Mouse (Mus musculus): ENCODE measurements at regions not wholly inside any gene's neighbourhood (a gene's known extent, or its start where the extent isn't known, plus 50 kb on each side); places are given as distances from the start of the nearest gene placed in this dataset.
A peak's percentile ranks its signal among the peaks of the same experiment; 100 is the strongest.

DNA sequence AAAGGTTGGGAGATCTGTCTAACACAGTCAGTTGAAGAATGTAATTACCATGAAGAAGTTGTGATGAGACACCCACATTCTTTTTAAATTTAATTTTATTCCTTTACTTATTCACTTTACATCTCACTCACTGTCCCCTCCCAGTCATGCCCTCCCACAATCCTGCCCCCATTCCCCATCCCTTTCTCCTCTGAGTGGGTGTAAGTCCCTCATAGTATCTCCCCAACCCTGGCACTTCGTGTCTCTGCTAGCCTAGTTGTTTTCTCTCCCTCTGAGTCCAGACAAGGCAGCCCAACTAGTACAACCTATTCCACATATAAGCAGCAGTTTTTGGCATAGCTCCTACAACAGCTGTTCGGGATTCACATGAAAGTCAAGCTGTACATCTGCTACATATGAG, 487.3 kb downstream of the Gm9195 start:
- H3K27ac ChIP-seq (ENCODE audit: low read depth, low read length) = no peak overlapping the region
- H3K9ac ChIP-seq (ENCODE audit: low read length) = no peak overlapping the region
- WGBS = 78% methylated on average over 2 of the region's 2 CpGs
- H3K4me3 ChIP-seq (ENCODE audit: low read depth, low read length) = no peak overlapping the region
- H3K27me3 ChIP-seq (ENCODE audit: control insufficient read depth, insufficient read depth, low read length) = no peaks in the 10 kb centered on the region
- ATAC-seq (ENCODE audit: insufficient read depth, low FRiP score, low TSS enrichment) (no peak), DNase-seq (ENCODE audit: low spot score) (no peak)
- no peaks in the 10 kb centered on the region for H3K36me3 ChIP-seq (ENCODE audit: control insufficient read depth, insufficient read depth, low read length)
- H3K4me2 ChIP-seq (ENCODE audit: low read depth) = no peak overlapping the region
- no peaks in the 10 kb centered on the region for H3K9me3 ChIP-seq (ENCODE audit: control insufficient read depth, low read length)
- H3K4me1 ChIP-seq (ENCODE audit: control insufficient read depth, insufficient read depth, low read length) = no peaks in the 10 kb centered on the region

DNA sequence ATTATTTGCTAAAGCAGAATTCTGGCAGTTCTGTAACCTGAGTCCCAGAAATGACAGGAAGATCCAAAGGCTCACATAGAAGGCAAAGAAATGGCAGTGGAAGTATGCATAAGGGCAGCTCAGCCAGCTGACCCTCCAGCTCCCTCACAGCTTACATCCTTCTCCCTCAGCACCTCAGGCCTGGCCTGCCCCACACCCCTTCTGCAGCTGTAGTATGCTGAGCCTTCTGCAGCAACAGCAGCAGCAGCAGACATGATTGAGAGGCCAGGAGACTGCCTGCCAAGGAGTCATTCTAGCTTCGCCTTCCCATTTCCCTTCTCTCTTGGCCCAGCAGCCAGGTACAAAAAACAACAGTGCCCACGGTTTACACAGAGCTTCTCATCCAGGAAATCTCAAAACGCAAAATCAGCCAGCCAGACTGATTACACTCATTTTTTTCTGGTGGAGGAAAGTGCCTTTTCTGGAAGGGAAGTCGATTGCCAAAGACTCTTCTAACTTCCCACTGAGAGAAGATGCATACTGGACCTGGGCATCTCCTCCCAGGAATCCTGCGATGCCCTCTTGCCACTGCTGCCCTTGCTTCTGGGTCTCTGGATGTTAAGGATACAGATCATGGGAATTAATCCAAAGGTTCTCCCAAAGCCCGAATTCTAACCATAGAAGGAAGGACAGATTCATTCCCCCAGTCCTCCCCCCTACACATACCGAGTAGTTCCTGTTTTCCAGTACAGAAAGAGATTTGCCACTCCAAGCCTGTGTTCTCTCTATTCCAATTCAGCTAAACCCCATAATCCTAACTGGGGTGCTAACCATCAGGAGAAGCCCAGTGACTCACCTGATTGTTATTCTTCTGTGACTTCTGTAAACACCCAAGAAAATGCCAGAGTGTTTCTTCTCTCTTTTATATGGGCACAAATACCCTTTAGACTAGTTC, 489.2 kb downstream of the Gm9195 start:
- Histone ChIP-seq H3K4me2 (ENCODE audit: low read depth) (no peak overlapping the region), H3K4me3 (ENCODE audit: low read depth, low read length) (no peak overlapping the region), H3K4me1 (ENCODE audit: control insufficient read depth, insufficient read depth, low read length) (no peaks in the 10 kb centered on the region), H3K27me3 (ENCODE audit: control insufficient read depth, insufficient read depth, low read length) (no peaks in the 10 kb centered on the region), H3K27ac (ENCODE audit: low read depth, low read length) (no peak overlapping the region), H3K36me3 (ENCODE audit: control insufficient read depth, insufficient read depth, low read length) (no peaks in the 10 kb centered on the region), H3K9ac (ENCODE audit: low read length) (no peak overlapping the region), H3K9me3 (ENCODE audit: control insufficient read depth, low read length) (no peaks in the 10 kb centered on the region)
- WGBS = 71% methylated on average over 7 of the region's 7 CpGs
- DNase-seq (ENCODE audit: low spot score) = no peak
- no peak for ATAC-seq (ENCODE audit: insufficient read depth, low FRiP score, low TSS enrichment)

DNA sequence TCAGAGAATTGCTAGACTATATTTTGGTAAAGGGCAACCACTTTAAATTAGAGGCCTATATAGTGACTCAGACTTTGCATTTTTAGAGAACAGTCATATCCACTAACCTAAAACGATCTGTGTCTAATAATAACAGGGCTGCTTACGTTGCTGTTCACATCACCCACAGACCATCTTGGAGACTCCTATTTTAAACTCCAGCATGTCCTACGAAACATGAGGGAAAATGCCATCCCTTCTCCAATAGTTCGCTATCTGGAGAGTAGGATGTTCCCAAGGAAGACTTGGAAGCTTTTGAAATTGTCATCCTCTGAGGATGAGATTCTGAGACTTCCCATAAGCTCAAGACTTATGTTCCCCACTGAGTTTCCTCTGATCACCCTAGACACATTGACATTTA, 518.6 kb downstream of the Gm9195 start:
- H3K36me3 ChIP-seq (ENCODE audit: control insufficient read depth, insufficient read depth, low read length) = no peaks in the 10 kb centered on the region
- no peak overlapping the region for H3K4me3 ChIP-seq (ENCODE audit: low read depth, low read length)
- no peak overlapping the region for H3K4me2 ChIP-seq (ENCODE audit: low read depth)
- DNase-seq (ENCODE audit: low spot score) (no peak), ATAC-seq (ENCODE audit: insufficient read depth, low FRiP score, low TSS enrichment) (no peak)
- no peaks in the 10 kb centered on the region for H3K27me3 ChIP-seq (ENCODE audit: control insufficient read depth, insufficient read depth, low read length)
- H3K9me3 ChIP-seq (ENCODE audit: control insufficient read depth, low read length) = no peaks in the 10 kb centered on the region
- H3K27ac ChIP-seq (ENCODE audit: low read depth, low read length) = no peak overlapping the region
- no peak overlapping the region for H3K9ac ChIP-seq (ENCODE audit: low read length)
- WGBS = 86% methylated on average over 4 of the region's 4 CpGs
- no peaks in the 10 kb centered on the region for H3K4me1 ChIP-seq (ENCODE audit: control insufficient read depth, insufficient read depth, low read length)

DNA sequence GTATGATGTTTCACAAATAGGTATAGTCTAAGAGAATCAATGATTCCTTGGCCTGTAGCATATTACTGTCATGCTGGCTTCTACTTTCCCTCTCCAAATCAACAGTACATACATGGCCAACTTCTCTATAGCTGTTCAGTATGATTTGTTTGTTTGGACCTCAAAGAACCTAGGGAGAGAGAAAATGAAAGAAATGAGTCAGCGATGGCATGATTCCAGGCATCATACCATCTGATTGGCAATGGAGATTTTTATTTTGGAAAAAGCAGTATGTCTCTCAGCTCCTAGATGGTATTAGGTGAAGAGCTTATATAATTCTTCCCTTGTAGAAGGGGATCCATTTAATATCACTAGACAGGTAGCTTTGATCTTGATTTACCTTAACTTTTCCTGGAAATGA, 519.1 kb downstream of the Gm9195 start:
- DNase-seq (ENCODE audit: low spot score) (no peak), ATAC-seq (ENCODE audit: insufficient read depth, low FRiP score, low TSS enrichment) (no peak)
- H3K9ac ChIP-seq (ENCODE audit: low read length) = no peak overlapping the region
- no peaks in the 10 kb centered on the region for H3K36me3 ChIP-seq (ENCODE audit: control insufficient read depth, insufficient read depth, low read length)
- 92% methylated on average over 1 of the region's 1 CpGs for WGBS
- H3K4me2 ChIP-seq (ENCODE audit: low read depth) = no peak overlapping the region
- no peaks in the 10 kb centered on the region for H3K9me3 ChIP-seq (ENCODE audit: control insufficient read depth, low read length)
- no peak overlapping the region for H3K4me3 ChIP-seq (ENCODE audit: low read depth, low read length)
- no peak overlapping the region for H3K27ac ChIP-seq (ENCODE audit: low read depth, low read length)
- no peaks in the 10 kb centered on the region for H3K27me3 ChIP-seq (ENCODE audit: control insufficient read depth, insufficient read depth, low read length)
- H3K4me1 ChIP-seq (ENCODE audit: control insufficient read depth, insufficient read depth, low read length) = no peaks in the 10 kb centered on the region

DNA sequence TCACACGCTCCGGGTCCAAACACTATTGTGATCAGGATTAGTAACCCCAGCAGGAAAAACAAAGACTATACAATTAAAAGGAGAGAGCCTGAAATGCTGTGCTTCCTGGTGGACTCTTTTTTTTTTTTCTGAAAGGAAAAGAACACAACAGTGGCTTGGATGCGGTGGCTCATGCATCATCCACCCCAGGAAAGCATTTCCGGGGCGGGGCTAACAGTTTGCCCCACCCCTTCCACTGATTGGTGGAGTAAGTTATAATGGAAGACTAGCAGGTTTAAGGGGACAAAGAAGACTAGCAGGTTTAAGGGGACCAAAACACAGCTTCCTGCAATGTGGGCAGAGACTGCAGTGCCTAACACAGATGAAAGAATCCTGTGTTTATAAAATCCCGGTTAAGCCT, 524.0 kb downstream of the Gm9195 start:
- Histone ChIP-seq H3K4me2 (ENCODE audit: low read depth) (no peak overlapping the region), H3K4me3 (ENCODE audit: low read depth, low read length) (no peak overlapping the region), H3K27ac (ENCODE audit: low read depth, low read length) (no peak overlapping the region), H3K36me3 (ENCODE audit: control insufficient read depth, insufficient read depth, low read length) (no peaks in the 10 kb centered on the region), H3K9ac (ENCODE audit: low read length) (no peak overlapping the region), H3K9me3 (ENCODE audit: control insufficient read depth, low read length) (no peaks in the 10 kb centered on the region), H3K27me3 (ENCODE audit: control insufficient read depth, insufficient read depth, low read length) (no peaks in the 10 kb centered on the region), H3K4me1 (ENCODE audit: control insufficient read depth, insufficient read depth, low read length) (no peaks in the 10 kb centered on the region)
- ATAC-seq (ENCODE audit: insufficient read depth, low FRiP score, low TSS enrichment) (no peak), DNase-seq (ENCODE audit: low spot score) (no peak)
- 82% methylated on average over 6 of the region's 6 CpGs for WGBS

DNA sequence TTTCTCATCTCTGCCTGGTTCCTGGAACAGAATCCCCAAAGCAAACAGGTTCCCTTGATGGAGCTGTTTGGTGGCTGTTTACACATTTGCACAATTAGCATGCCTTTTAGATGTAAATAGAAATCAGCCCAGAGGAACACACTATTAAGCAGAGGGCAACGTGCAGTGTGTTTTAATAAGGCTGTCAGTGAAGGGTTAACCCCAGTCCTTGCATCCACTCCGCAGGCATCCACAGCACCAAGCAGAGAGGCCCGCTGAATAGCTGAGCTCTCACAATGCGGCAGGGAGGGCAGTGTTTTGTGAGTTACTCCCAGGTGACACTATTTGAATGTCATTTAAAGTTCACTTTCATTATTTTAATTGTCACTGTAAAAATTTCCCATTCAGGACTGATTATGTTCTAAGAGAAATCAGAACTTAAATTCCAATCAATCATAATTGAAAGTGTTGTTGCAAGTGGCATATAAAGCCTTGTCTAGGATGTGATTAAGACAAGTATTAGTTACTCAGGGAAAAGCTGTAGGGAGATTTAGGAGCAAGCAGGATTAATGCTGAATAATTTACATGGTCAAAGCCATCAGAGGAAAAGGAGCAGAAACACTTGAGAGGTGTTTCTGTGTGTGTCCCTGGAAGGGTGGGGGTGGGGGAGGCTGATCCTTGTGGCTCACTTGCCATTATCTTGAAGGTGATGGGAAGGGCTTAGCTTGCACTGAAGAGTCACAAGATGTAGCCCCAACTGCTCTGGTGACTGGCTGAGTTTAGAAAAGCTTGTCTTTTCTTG, 528.1 kb downstream of the Gm9195 start:
- no peaks in the 10 kb centered on the region for H3K27me3 ChIP-seq (ENCODE audit: control insufficient read depth, insufficient read depth, low read length)
- H3K4me2 ChIP-seq (ENCODE audit: low read depth) = no peak overlapping the region
- no peak overlapping the region for H3K4me3 ChIP-seq (ENCODE audit: low read depth, low read length)
- H3K9ac ChIP-seq (ENCODE audit: low read length) = no peak overlapping the region
- 3% methylated on average over 4 of the region's 4 CpGs for WGBS
- H3K36me3 ChIP-seq (ENCODE audit: control insufficient read depth, insufficient read depth, low read length) = no peaks in the 10 kb centered on the region
- H3K9me3 ChIP-seq (ENCODE audit: control insufficient read depth, low read length) = no peaks in the 10 kb centered on the region
- ATAC-seq (ENCODE audit: insufficient read depth, low FRiP score, low TSS enrichment) (peak; percentile 81), DNase-seq (ENCODE audit: low spot score) (peak; percentile 31)
- no peaks in the 10 kb centered on the region for H3K4me1 ChIP-seq (ENCODE audit: control insufficient read depth, insufficient read depth, low read length)
- H3K27ac ChIP-seq (ENCODE audit: low read depth, low read length) = no peak overlapping the region

DNA sequence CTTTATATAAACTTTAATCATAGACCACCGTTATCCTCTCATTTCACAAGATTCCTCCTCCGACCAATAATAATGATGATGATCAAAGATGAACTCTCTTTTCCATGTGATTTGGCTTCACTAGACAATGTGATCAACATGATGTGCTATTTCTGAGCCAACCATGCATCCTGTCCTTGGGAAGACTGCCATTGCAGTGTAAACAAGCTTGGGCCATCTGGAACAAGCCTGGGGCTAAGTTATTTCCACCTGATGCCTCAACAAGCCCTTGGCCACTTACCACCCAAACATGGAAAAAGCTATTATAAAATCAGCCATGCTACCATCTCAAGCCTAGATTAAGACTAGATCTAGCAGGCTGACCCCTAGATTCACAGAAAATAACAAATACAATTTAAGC, 542.9 kb downstream of the Gm9195 start:
- no peak overlapping the region for H3K9ac ChIP-seq (ENCODE audit: low read length)
- H3K4me1 ChIP-seq (ENCODE audit: control insufficient read depth, insufficient read depth, low read length) = no peaks in the 10 kb centered on the region
- no peaks in the 10 kb centered on the region for H3K36me3 ChIP-seq (ENCODE audit: control insufficient read depth, insufficient read depth, low read length)
- H3K27ac ChIP-seq (ENCODE audit: low read depth, low read length) = no peak overlapping the region
- no peaks in the 10 kb centered on the region for H3K9me3 ChIP-seq (ENCODE audit: control insufficient read depth, low read length)
- DNase-seq (ENCODE audit: low spot score) (no peak), ATAC-seq (ENCODE audit: insufficient read depth, low FRiP score, low TSS enrichment) (no peak)
- H3K4me3 ChIP-seq (ENCODE audit: low read depth, low read length) = no peak overlapping the region
- no peaks in the 10 kb centered on the region for H3K27me3 ChIP-seq (ENCODE audit: control insufficient read depth, insufficient read depth, low read length)
- no peak overlapping the region for H3K4me2 ChIP-seq (ENCODE audit: low read depth)
- WGBS = 90% methylated on average over 2 of the region's 2 CpGs

DNA sequence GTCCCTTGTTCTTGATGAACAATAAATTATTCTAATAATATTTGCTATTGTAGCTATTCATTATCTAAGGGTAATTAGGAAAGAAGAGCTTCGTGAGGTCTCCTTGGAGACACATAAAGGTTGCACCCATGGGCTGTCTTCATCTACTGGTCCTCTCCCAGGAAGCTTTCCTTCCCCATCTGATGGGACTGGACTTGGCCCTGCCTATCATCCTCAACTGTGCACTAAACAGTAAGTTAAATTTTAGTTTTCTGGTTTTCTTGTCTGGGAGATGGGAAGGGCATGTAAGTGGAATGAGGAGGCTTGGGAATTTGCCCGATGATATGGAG, 554.5 kb downstream of the Gm9195 start:
- WGBS = 81% methylated on average over 2 of the region's 2 CpGs
- H3K4me1 ChIP-seq (ENCODE audit: control insufficient read depth, insufficient read depth, low read length) = no peaks in the 10 kb centered on the region
- no peak for ATAC-seq (ENCODE audit: insufficient read depth, low FRiP score, low TSS enrichment)

More for the DNA sequence above, 554.5 kb downstream of the Gm9195 start:
- Histone ChIP-seq H3K27me3 (ENCODE audit: control insufficient read depth, insufficient read depth, low read length) (no peaks in the 10 kb centered on the region), H3K27ac (ENCODE audit: low read depth, low read length) (no peak overlapping the region), H3K9ac (ENCODE audit: low read length) (no peak overlapping the region), H3K36me3 (ENCODE audit: control insufficient read depth, insufficient read depth, low read length) (no peaks in the 10 kb centered on the region), H3K9me3 (ENCODE audit: control insufficient read depth, low read length) (no peaks in the 10 kb centered on the region), H3K4me2 (ENCODE audit: low read depth) (no peak overlapping the region), H3K4me3 (ENCODE audit: low read depth, low read length) (no peak overlapping the region)
- DNase-seq (ENCODE audit: low spot score) = no peak

Data from neural tube, embryonic 11.5 days (tissue).